Mouse (Mus musculus): ENCODE data around the gene Apol7a. TPM values are rescaled to one million over a fixed set of nuclear protein-coding genes. Genes with fewer than 3 reads are reported as not detected.

Gene Apol7a
- polyA plus RNA-seq, 1 experiment = 0.31 TPM

DNA sequence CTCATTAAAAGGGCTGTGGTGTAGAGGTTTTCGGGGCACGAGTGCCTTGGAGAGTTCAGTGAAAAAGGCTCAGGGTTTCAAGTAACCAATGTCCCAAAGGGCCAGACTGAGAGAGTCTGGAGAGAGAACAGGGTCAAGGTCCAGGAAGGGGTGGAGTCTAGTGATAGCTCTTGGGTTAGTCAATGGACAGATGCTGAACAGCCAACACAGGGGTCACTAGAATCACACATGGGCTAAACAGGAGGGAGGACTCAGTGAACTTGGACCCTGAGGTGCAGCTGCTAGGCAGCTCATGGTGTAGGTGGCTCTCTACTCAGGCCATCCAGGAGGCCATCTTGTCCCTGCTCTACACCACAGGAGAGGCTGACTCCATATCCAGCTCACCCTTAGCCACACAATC is 11.4 kb downstream of the Apol7a start:
- Histone ChIP-seq H3K4me1 (ENCODE audit: control insufficient read depth, insufficient read depth, low read length) (no peaks in the 10 kb centered on the region), H3K4me3 (replicated peaks; ENCODE audit: extremely low read depth, low read depth, low read length) (no peak overlapping the region)
- TF ChIP-seq CTCF (IDR thresholded peaks at IDR 0.05; ENCODE audit: insufficient read depth, low read length) (no peak), POLR2A (IDR thresholded peaks at IDR 0.05; ENCODE audit: borderline replicate concordance, extremely low read depth, low read depth, low read length) (no peak)
- DNase-seq = no peak
- WGBS = 84% methylated on average over 2 of the region's 2 CpGs

DNA sequence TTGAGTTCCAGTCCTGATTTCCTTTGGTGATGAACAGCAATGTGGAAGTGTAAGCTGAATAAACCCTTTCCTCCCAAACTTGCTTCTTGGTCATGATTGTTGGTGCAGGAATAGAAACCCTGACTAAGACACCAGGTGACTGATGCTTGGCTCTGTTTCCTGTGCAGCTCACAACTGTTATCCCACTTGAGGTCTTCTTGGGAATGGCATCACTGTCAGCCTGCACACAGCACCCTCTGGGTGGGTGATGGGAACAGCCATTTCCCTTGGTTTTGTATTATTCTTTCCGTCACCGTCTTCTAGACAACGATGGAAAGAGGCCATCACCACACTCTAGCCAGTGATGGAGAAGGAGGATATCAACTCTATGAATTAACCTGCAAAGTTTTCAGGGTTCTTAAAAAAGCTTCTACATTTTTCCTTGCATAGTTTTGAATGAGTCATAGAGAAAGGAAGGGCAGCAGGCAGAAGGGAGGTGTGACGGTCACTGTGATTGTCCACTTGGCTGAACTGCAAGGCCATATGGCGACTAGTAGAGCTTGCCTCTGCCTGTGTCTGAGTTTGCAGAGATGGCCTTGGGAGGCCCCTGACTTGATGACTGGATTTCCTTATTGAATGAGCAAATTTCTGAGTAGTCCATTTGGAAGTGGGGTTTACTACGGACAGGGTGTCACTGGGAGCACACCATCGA is 14.4 kb downstream of the Apol7a start:
- H3K4me1 ChIP-seq (ENCODE audit: control insufficient read depth, insufficient read depth, low read length) = no peaks in the 10 kb centered on the region
- WGBS = 89% methylated on average over 7 of the region's 7 CpGs
- H3K4me3 ChIP-seq (replicated peaks; ENCODE audit: extremely low read depth, low read depth, low read length) = no peak overlapping the region
- TF ChIP-seq POLR2A (IDR thresholded peaks at IDR 0.05; ENCODE audit: borderline replicate concordance, extremely low read depth, low read depth, low read length) = no peak
- TF ChIP-seq CTCF (IDR thresholded peaks at IDR 0.05; ENCODE audit: insufficient read depth, low read length) = no peak
- no peak for DNase-seq

DNA sequence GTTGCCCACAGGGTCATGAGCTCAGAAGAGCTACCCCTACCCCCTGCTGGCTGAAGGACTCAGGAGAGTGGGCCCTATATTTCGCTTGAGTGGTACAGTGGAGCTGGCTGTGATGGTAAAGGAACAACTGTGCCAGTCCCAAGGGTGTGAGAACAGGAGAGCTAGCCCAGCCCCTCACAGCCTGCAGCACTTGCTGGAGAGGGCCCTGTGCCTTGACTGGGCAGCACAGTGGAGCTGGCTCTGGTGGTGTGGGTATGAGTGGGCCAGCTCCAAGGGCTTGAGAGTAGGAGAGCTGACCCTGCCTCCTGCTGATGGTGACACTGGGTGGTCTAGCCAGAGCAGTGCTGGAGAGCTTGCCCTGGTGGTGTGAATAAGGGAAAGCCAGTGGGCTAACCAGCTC is 16.0 kb downstream of the Apol7a start:
- TF ChIP-seq POLR2A (IDR thresholded peaks at IDR 0.05; ENCODE audit: borderline replicate concordance, extremely low read depth, low read depth, low read length) (no peak), CTCF (IDR thresholded peaks at IDR 0.05; ENCODE audit: insufficient read depth, low read length) (no peak)
- H3K4me3 ChIP-seq (replicated peaks; ENCODE audit: extremely low read depth, low read depth, low read length) = no peak overlapping the region
- WGBS = 52% methylated on average over 1 of the region's 1 CpGs
- no peak for DNase-seq
- no peaks in the 10 kb centered on the region for H3K4me1 ChIP-seq (ENCODE audit: control insufficient read depth, insufficient read depth, low read length)

DNA sequence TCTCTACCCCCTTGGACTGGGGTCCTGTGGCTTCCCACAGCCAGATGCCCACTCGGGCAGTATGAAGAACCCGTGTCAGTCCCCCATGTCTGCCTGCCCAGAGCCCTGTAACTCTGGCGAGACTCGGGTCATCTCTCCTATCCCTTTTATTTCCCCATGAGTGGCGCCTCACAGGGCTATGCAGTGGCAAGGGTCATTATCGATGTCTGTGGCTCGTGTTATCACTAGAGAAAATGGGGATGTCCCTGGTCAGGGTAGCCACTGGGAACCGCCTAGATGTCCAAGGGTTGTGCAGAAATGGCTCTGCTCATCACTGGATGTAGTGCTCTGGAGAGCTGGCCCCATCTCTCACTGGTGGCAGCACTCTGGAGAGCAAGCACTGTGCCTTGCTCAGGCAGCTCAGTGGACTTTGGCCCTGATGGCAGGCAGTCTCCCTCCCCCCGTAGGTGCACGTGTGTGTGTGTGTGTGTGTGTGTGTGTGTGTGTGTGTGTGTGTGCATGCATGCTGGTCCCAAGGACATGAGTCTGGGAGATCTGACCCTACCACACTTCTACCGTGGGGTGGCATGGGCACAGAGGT is 16.5 kb downstream of the Apol7a start:
- no peak overlapping the region for H3K4me3 ChIP-seq (replicated peaks; ENCODE audit: extremely low read depth, low read depth, low read length)
- TF ChIP-seq POLR2A (IDR thresholded peaks at IDR 0.05; ENCODE audit: borderline replicate concordance, extremely low read depth, low read depth, low read length) = no peak
- no peak for TF ChIP-seq CTCF (IDR thresholded peaks at IDR 0.05; ENCODE audit: insufficient read depth, low read length)
- no peaks in the 10 kb centered on the region for H3K4me1 ChIP-seq (ENCODE audit: control insufficient read depth, insufficient read depth, low read length)
- DNase-seq = no peak
- WGBS = 79% methylated on average over 11 of the region's 11 CpGs

DNA sequence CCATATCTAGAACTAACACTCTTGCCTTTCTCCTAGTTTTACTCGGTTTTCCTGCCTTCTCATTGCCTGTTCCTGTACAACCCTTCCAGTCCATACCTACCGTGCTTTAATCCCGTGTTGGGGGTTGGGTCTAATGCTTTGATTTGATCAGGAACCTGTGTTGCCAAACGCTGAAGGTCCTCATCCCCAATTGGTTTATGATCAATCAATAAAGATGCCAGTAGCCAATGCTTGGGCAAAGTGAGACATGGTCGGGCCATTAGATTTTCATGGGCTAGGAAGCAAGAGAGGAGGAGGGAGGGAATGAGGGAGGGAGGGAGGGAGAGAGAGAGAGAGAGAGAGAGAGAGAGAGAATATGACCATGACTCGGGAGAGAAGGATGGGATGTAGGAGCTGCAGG is 17.4 kb downstream of the Apol7a start:
- no peak for DNase-seq
- WGBS = 69% methylated on average over 6 of the region's 6 CpGs
- TF ChIP-seq CTCF (IDR thresholded peaks at IDR 0.05; ENCODE audit: insufficient read depth, low read length) (no peak), POLR2A (IDR thresholded peaks at IDR 0.05; ENCODE audit: borderline replicate concordance, extremely low read depth, low read depth, low read length) (no peak)
- Histone ChIP-seq H3K4me3 (replicated peaks; ENCODE audit: extremely low read depth, low read depth, low read length) (no peak overlapping the region), H3K4me1 (ENCODE audit: control insufficient read depth, insufficient read depth, low read length) (no peaks in the 10 kb centered on the region)

DNA sequence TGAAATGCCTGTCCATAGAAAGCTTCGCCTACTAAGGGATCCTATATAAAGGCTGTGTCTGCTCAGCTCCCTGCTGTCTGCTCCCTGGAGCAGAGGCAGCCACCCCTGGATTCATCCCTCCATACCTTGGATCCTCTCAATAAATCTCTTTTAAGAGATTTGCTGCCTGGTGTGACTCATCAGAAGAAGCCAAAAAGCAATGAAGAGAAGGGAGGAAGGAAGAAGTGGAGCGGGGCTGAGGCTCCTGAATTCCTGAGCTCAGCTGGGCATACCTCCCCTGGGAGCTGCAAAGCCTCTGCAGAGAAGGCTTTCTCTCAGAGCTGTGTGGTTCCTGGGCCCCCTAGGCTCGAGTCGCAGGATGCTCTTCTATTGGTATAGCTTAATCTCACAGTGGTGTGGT is 19.0 kb downstream of the Apol7a start:
- DNase-seq = no peak
- Histone ChIP-seq H3K4me1 (ENCODE audit: control insufficient read depth, insufficient read depth, low read length) (no peaks in the 10 kb centered on the region), H3K4me3 (replicated peaks; ENCODE audit: extremely low read depth, low read depth, low read length) (no peak overlapping the region)
- 49% methylated on average over 4 of the region's 4 CpGs for WGBS
- TF ChIP-seq POLR2A (IDR thresholded peaks at IDR 0.05; ENCODE audit: borderline replicate concordance, extremely low read depth, low read depth, low read length) = no peak
- no peak for TF ChIP-seq CTCF (IDR thresholded peaks at IDR 0.05; ENCODE audit: insufficient read depth, low read length)

DNA sequence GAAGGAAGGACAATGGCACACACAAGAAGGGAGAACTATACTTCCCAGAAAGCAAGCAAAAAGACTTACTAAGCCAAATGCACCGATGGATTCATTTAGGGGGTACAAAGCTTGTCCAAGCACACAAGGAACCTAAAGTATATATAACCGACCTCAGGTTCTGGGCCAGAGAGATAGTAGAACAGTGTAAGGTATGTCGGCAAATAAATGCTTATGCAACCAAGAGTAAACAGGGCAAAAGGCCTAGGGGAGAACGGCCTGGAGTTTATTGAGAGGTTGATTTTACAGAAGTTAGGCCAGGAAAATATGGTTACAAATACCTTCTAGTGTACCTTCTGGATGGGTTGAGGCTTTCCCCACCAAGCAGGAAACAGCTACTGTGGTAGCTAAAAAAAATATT is 21.5 kb downstream of the Apol7a start:
- Histone ChIP-seq H3K4me1 (ENCODE audit: control insufficient read depth, insufficient read depth, low read length) (no peaks in the 10 kb centered on the region), H3K4me3 (replicated peaks; ENCODE audit: extremely low read depth, low read depth, low read length) (no peak overlapping the region)
- WGBS = 84% methylated on average over 4 of the region's 4 CpGs
- TF ChIP-seq CTCF (IDR thresholded peaks at IDR 0.05; ENCODE audit: insufficient read depth, low read length) (no peak), POLR2A (IDR thresholded peaks at IDR 0.05; ENCODE audit: borderline replicate concordance, extremely low read depth, low read depth, low read length) (no peak)
- DNase-seq = no peak

DNA sequence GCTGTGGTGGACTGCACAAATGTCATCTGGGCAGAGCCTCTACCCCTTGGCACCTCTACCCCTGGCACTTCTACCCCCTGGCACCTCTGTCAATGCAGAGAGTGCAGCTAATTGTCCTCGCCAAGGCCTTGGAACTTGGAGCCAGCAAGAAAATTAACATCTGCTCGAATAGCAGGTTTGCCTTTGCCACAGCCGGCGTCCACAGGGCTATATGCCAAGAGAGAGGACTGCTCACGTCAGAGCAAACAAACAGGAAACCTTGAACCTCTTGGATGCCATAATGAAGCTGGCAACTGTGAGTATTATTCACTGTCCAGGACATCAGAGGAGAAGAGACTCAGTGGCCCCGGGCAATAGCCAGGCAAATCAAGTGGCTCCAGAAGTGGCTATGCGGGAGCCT is 22.0 kb downstream of the Apol7a start:
- Histone ChIP-seq H3K4me1 (ENCODE audit: control insufficient read depth, insufficient read depth, low read length) (no peaks in the 10 kb centered on the region), H3K4me3 (replicated peaks; ENCODE audit: extremely low read depth, low read depth, low read length) (no peak overlapping the region)
- DNase-seq = no peak
- 55% methylated on average over 7 of the region's 7 CpGs for WGBS
- no peak for TF ChIP-seq POLR2A (IDR thresholded peaks at IDR 0.05; ENCODE audit: borderline replicate concordance, extremely low read depth, low read depth, low read length)
- no peak for TF ChIP-seq CTCF (IDR thresholded peaks at IDR 0.05; ENCODE audit: insufficient read depth, low read length)

DNA sequence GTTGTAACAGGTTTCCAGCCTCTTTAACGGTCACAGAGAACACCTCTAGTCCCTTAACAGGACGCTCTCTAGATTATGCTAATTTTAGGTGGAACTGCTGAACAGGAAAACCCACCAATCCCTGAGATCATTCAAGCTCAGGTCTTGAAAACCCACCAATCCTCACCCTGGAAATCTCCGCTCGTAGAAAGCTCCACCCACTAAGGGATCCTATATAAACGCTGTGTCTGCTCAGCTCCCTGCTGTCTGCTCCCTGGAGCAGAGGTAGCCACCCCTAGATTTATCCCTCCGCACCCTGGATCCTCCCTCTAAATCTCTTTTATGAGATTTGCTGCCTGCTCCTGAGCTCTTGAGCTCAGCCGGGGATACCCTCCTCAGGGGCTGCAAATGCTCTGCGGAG is 28.3 kb downstream of the Apol7a start:
- Histone ChIP-seq H3K4me1 (ENCODE audit: control insufficient read depth, insufficient read depth, low read length) (peaks cover 5% of the 10 kb centered on the region), H3K4me3 (replicated peaks; ENCODE audit: extremely low read depth, low read depth, low read length) (no peak overlapping the region)
- DNase-seq = no peak
- 87% methylated on average over 8 of the region's 8 CpGs for WGBS
- TF ChIP-seq POLR2A (IDR thresholded peaks at IDR 0.05; ENCODE audit: borderline replicate concordance, extremely low read depth, low read depth, low read length) = no peak
- TF ChIP-seq CTCF (IDR thresholded peaks at IDR 0.05; ENCODE audit: insufficient read depth, low read length) = no peak

DNA sequence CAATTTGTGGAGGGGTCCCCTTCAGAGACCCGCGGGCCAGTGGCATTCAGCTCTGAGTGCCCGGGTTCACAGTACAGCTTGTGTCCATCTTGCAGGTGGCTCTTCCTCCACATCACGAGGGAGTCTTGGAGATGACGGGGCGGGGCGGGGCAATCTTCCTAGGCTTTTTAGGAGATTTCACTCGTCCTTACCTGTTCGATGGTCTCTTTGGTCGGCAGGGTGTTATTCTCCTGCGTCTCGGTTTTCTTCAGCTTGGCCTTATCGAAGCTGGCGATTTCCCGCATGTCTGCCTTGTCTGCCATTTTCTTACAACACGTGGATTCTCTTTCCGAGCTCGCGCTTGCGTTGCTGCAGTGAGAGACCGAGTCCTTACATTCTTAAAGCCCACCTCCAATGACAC is 28.9 kb downstream of the Apol7a start:
- WGBS = 93% methylated on average over 21 of the region's 21 CpGs
- Histone ChIP-seq H3K4me1 (ENCODE audit: control insufficient read depth, insufficient read depth, low read length) (peaks cover 5% of the 10 kb centered on the region), H3K4me3 (replicated peaks; ENCODE audit: extremely low read depth, low read depth, low read length) (no peak overlapping the region)
- TF ChIP-seq POLR2A (IDR thresholded peaks at IDR 0.05; ENCODE audit: borderline replicate concordance, extremely low read depth, low read depth, low read length) (no peak), CTCF (IDR thresholded peaks at IDR 0.05; ENCODE audit: insufficient read depth, low read length) (no peak)
- DNase-seq = no peak

Measured in lung, adult 2 months (tissue).